Mouse (Mus musculus): ENCODE measurements around the gene Chrd. TPM values are rescaled to one million over a fixed set of nuclear protein-coding genes. Genes with fewer than 3 reads are reported as not detected.
A peak's percentile ranks its signal among the peaks of the same experiment; 100 is the strongest.

The Chrd gene
- total and polyA plus RNA-seq, 2 experiments from 2014 or later, result 6.2 to 35.5 TPM

- Histone ChIP-seq H3K27me3 (ENCODE audit: insufficient read depth, low read length) (no peaks in the 10 kb centered on the region), H3K36me3 (ENCODE audit: insufficient read depth, low read length) (peaks cover 22% of the 10 kb centered on the region; the same call in 1 of the 2 replicates), H3K27ac (no peak overlapping the region), H3K9ac (replicated peaks; ENCODE audit: low read length) (no peak overlapping the region), H3K4me2 (ENCODE audit: low read depth, low read length) (no peak overlapping the region), H3K4me3 (ENCODE audit: low read length) (no peak overlapping the region), H3K9me3 (ENCODE audit: low read length) (no peaks in the 10 kb centered on the region), H3K4me1 (ENCODE audit: insufficient read depth, low read length) (peaks cover 13% of the 10 kb centered on the region; the same call in 1 of the 2 replicates)
- DNase-seq (ENCODE audit: low spot score) (no peak), ATAC-seq (no peak)
- TF ChIP-seq CTCF (IDR thresholded peaks at IDR 0.05; ENCODE audit: low read depth), result no peak
- 94% methylated on average over 11 of the region's 11 CpGs for WGBS
Observed at GRCm38 (mm10) chr16:20710370-20710769, 22.6 kb upstream of the Chrd start.

- peak; percentile 49 for TF ChIP-seq CTCF (IDR thresholded peaks at IDR 0.05; ENCODE audit: low read depth)
- DNase-seq (ENCODE audit: low spot score), result peak; percentile 7
- H3K9me3 ChIP-seq (ENCODE audit: low read length), result no peaks in the 10 kb centered on the region
- peaks cover 13% of the 10 kb centered on the region; the same call in 1 of the 2 replicates for H3K4me1 ChIP-seq (ENCODE audit: insufficient read depth, low read length)
- no peak for ATAC-seq
- peaks cover 19% of the 10 kb centered on the region; the same call in 1 of the 2 replicates for H3K36me3 ChIP-seq (ENCODE audit: insufficient read depth, low read length)
- H3K4me2 ChIP-seq (ENCODE audit: low read depth, low read length), result no peak overlapping the region
- no peak overlapping the region for H3K27ac ChIP-seq
- no peak overlapping the region for H3K4me3 ChIP-seq (ENCODE audit: low read length)
- no peaks in the 10 kb centered on the region for H3K27me3 ChIP-seq (ENCODE audit: insufficient read depth, low read length)
- WGBS, result 74% methylated on average over 4 of the region's 4 CpGs
- H3K9ac ChIP-seq (replicated peaks; ENCODE audit: low read length), result no peak overlapping the region
Observed at GRCm38 (mm10) chr16:20710810-20711209, 22.1 kb upstream of the Chrd start.

GRCm38 (mm10) chr16:20712190-20712589 lies 20.7 kb upstream of the Chrd start:
- Histone ChIP-seq H3K4me2 (ENCODE audit: low read depth, low read length) (no peak overlapping the region), H3K4me1 (ENCODE audit: insufficient read depth, low read length) (peaks cover 18% of the 10 kb centered on the region; the same call in 1 of the 2 replicates), H3K9me3 (ENCODE audit: low read length) (no peaks in the 10 kb centered on the region), H3K4me3 (ENCODE audit: low read length) (no peak overlapping the region), H3K27me3 (ENCODE audit: insufficient read depth, low read length) (no peaks in the 10 kb centered on the region), H3K27ac (no peak overlapping the region), H3K9ac (replicated peaks; ENCODE audit: low read length) (no peak overlapping the region), H3K36me3 (ENCODE audit: insufficient read depth, low read length) (peaks cover 16% of the 10 kb centered on the region; the same call in 1 of the 2 replicates)
- ATAC-seq (no peak), DNase-seq (ENCODE audit: low spot score) (no peak)
- no peak; the same call in 1 of the 2 replicates for TF ChIP-seq CTCF (IDR thresholded peaks at IDR 0.05; ENCODE audit: low read depth)
- 74% methylated on average over 9 of the region's 9 CpGs for WGBS

GRCm38 (mm10) chr16:20712889-20713288 lies 20.0 kb upstream of the Chrd start:
- no peak overlapping the region for H3K27ac ChIP-seq

GRCm38 (mm10) chr16:20714307-20715080 lies 18.4 kb upstream of the Chrd start:
- Histone ChIP-seq H3K27me3 (ENCODE audit: insufficient read depth, low read length) (no peaks in the 10 kb centered on the region), H3K27ac (no peak overlapping the region), H3K9ac (replicated peaks; ENCODE audit: low read length) (peak overlapping the region; percentile 28), H3K4me1 (ENCODE audit: insufficient read depth, low read length) (peaks cover 18% of the 10 kb centered on the region; the same call in 1 of the 2 replicates), H3K4me3 (ENCODE audit: low read length) (peak overlapping the region; percentile 63), H3K4me2 (ENCODE audit: low read depth, low read length) (peak overlapping the region; percentile 82), H3K9me3 (ENCODE audit: low read length) (no peaks in the 10 kb centered on the region), H3K36me3 (ENCODE audit: insufficient read depth, low read length) (peaks cover 12% of the 10 kb centered on the region; the same call in 1 of the 2 replicates)
- ATAC-seq (no peak), DNase-seq (ENCODE audit: low spot score) (no peak)
- TF ChIP-seq CTCF (IDR thresholded peaks at IDR 0.05; ENCODE audit: low read depth), result no peak
- 32% methylated on average over 11 of the region's 11 CpGs for WGBS

More at GRCm38 (mm10) chr16:20712889-20713288, 20.0 kb upstream of the Chrd start:
- Histone ChIP-seq H3K27me3 (ENCODE audit: insufficient read depth, low read length) (no peaks in the 10 kb centered on the region), H3K36me3 (ENCODE audit: insufficient read depth, low read length) (peaks cover 12% of the 10 kb centered on the region; the same call in 1 of the 2 replicates), H3K9me3 (ENCODE audit: low read length) (no peaks in the 10 kb centered on the region), H3K9ac (replicated peaks; ENCODE audit: low read length) (no peak overlapping the region), H3K4me2 (ENCODE audit: low read depth, low read length) (no peak overlapping the region), H3K4me1 (ENCODE audit: insufficient read depth, low read length) (peaks cover 18% of the 10 kb centered on the region; the same call in 1 of the 2 replicates), H3K4me3 (ENCODE audit: low read length) (no peak overlapping the region)
- DNase-seq (ENCODE audit: low spot score), result no peak
- no peak for TF ChIP-seq CTCF (IDR thresholded peaks at IDR 0.05; ENCODE audit: low read depth)
- 83% methylated on average over 7 of the region's 7 CpGs for WGBS
- no peak for ATAC-seq

GRCm38 (mm10) chr16:20715161-20715560 lies 17.8 kb upstream of the Chrd start:
- H3K9ac ChIP-seq (replicated peaks; ENCODE audit: low read length), result peak overlapping the region; percentile 82
- TF ChIP-seq CTCF (IDR thresholded peaks at IDR 0.05; ENCODE audit: low read depth), result no peak
- H3K4me3 ChIP-seq (ENCODE audit: low read length), result peak overlapping the region; percentile 63
- peaks cover 18% of the 10 kb centered on the region; the same call in 1 of the 2 replicates for H3K36me3 ChIP-seq (ENCODE audit: insufficient read depth, low read length)
- 63% methylated on average over 2 of the region's 2 CpGs for WGBS
- peak overlapping the region; percentile 82 for H3K4me2 ChIP-seq (ENCODE audit: low read depth, low read length)
- peaks cover 18% of the 10 kb centered on the region; the same call in 1 of the 2 replicates for H3K4me1 ChIP-seq (ENCODE audit: insufficient read depth, low read length)
- ATAC-seq, result no peak
- H3K27ac ChIP-seq, result peak overlapping the region; percentile 96; the same call in 1 of the 2 replicates
- no peak for DNase-seq (ENCODE audit: low spot score)
- no peaks in the 10 kb centered on the region for H3K9me3 ChIP-seq (ENCODE audit: low read length)
- no peaks in the 10 kb centered on the region for H3K27me3 ChIP-seq (ENCODE audit: insufficient read depth, low read length)

Data from hindbrain, postnatal 0 days (tissue).